Mouse (Mus musculus): ENCODE data around the gene Ppp1r36.

The Ppp1r36 gene

GRCm38 (mm10) chr12:76417433-76417854 is at the start of gene Ppp1r36:
Gene Ppp1r36, plus strand, starts transcription at chr12:76417538.
- CTCF ChIA-PET = interaction anchor here in 3 of 4 experiments (0.6 to 1.4 kb wide), 5 partner anchors 11 to 217 kb away, joined by 3 to 8 read pairs (median 3); no protein-coding TSS in a partner anchor
- POLR2A ChIA-PET = interaction anchor here in 3 of 4 experiments (0.6 to 2.1 kb wide), 13 partner anchors 9 to 191 kb away, joined by 3 to 8 read pairs (median 4); partner anchors contain the start of gene Hspa2 (in 2 of the 3)

DNA sequence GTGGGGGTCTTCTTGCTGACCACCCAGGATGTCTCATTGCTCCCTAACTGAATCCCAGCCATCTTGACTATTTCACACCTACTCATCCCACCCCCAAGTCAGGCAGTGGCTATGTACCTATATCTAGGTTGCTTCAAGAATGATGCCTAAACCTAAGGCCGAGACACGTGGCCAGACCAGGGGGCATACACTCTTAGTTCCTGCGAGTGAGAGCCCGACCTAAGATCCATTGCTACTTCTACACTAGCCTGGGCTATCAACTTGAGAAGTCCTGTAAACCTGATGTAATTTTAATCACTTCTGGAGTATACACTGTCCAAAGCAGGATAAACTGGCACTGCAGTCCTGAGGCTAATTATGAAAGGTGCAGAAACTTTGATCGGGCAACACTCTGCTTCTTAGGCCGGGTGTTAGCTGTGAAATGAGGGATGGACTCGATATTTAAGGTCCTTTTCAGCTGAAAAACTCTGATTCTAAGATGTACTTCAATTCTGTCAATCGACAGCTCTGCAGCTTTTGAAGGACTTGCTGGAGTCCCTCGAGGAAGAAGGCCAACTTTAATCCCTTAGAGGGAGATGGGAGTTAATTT is 49.0 kb upstream of the Ppp1r36 start:
- ChIA-PET POLR2A (interaction anchor here in 3 of 4 experiments (0.7 to 2.3 kb wide), 22 partner anchors 8 to 699 kb away, joined by 3 to 11 read pairs (median 3); partner anchors contain the start of genes Hspa2 (in 2 of the 3), Akap5 (in 1 of the 3) and Wdr89 (in 1 of the 3)), CTCF (interaction anchor here in 3 of 4 experiments (0.5 to 1.2 kb wide), 6 partner anchors 14 to 384 kb away, joined by 3 to 5 read pairs (median 3); no protein-coding TSS in a partner anchor)

GRCm38 (mm10) chr12:76368790-76369205 is 48.5 kb upstream of the Ppp1r36 start:
- POLR2A ChIA-PET = interaction anchor here in 3 of 4 experiments (0.8 to 2.3 kb wide), 13 partner anchors 11 to 700 kb away, joined by 3 to 11 read pairs (median 4); partner anchors contain the start of genes Hspa2 (in 1 of the 3) and Wdr89 (in 1 of the 3)
- CTCF ChIA-PET = interaction anchor here in 3 of 4 experiments (0.5 to 1.0 kb wide), 4 partner anchors 14 to 172 kb away, joined by 3 to 4 read pairs (median 3); no protein-coding TSS in a partner anchor

- CTCF ChIA-PET = interaction anchor here in 3 of 4 experiments (0.6 to 1.0 kb wide), 4 partner anchors 15 to 173 kb away, joined by 3 to 4 read pairs (median 4); no protein-coding TSS in a partner anchor
Measured at GRCm38 (mm10) chr12:76369206-76369977, 47.9 kb upstream of the Ppp1r36 start, which contains the start of gene Zbtb25. Gene Zbtb25, minus strand, starts transcription at chr12:76369602.

GRCm38 (mm10) chr12:76369978-76370830 is 47.1 kb upstream of the Ppp1r36 start, which contains the start of gene Zbtb1:
Gene Zbtb1, plus strand, starts transcription at chr12:76370266.
- POLR2A ChIA-PET = interaction anchor here in 3 of 4 experiments (0.7 to 4.7 kb wide), 18 partner anchors 8 to 508 kb away, joined by 3 to 38 read pairs (median 3); partner anchors contain the start of genes Hspa2 (in 1 of the 3) and Ppp1r36 (in 1 of the 3)
- CTCF ChIA-PET = interaction anchor here in 2 of 4 experiments (0.6 kb wide), 2 partner anchors 20 to 184 kb away, joined by 4 read pairs; no protein-coding TSS in a partner anchor

More at GRCm38 (mm10) chr12:76369206-76369977, 47.9 kb upstream of the Ppp1r36 start, which contains the start of gene Zbtb25:
- POLR2A ChIA-PET = interaction anchor here in 3 of 4 experiments (0.8 to 4.7 kb wide), 7 partner anchors 11 to 700 kb away, joined by 3 to 38 read pairs (median 5); partner anchors contain the start of gene Wdr89 (in 1 of the 3)

DNA sequence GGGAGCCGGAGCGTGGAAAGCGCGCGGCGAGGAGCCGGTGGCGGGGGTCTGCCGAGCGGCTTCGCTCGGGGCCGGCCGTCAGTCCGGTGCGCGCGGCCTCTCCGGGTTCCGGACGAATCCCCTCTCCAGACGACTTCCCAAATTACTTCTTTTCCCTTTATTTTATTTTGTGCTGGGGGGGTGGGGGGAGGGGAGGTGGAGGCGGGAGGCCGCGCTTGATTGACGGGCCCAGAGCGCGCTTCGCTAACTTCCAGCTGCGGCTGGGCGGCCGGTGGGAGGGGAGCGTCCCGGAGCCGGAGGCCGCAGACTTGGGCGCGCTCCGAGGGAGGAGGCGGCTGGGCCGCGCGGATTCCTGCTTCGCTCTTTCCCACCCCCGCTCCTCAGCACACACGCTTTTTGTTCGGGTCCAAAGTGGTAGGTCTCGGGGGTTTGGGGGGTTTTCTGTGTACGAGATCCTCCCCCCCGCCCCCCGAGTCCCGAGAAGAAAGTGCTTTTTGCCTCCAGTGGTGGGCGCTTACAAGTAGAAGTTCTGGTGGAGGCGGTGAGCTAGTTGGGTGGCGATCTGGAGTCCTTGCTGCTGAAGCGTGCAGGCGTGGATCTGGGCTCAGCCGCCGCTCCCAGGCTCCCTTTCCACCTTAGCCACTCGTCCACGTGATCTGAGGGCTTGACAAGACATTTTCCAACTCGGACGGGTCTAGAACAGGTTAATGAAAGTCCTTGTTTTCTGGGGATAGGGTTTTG is 46.3 kb upstream of the Ppp1r36 start:
- POLR2A ChIA-PET = interaction anchor here in 3 of 4 experiments (0.5 to 4.7 kb wide), 45 partner anchors 9 to 965 kb away, joined by 3 to 38 read pairs (median 3); partner anchors contain the start of genes Hspa2 (in 1 of the 3), Mthfd1 (in 1 of the 3) and Ppp1r36 (in 1 of the 3)

DNA sequence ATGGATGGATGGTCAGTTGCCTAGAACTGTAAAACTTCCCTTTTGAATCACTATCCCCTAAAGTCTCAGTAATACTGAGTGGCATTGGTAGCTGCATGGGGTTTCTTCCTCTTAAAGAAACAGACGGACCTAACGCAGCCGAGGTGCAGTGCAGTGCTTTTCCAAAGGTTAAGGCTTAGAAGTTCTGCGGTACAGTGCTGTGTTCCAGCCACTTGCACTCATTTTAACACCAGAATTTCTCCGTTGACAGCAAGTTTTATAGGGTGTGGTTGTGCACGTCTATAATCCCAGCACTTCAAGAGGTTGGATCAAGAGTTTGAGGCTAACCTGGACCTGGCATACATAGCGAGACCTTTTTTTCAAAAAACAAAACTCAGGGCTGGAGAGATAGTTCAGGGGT is 45.3 kb upstream of the Ppp1r36 start:
- ChIA-PET CTCF (interaction anchor here in 3 of 4 experiments (0.5 to 1.7 kb wide), 4 partner anchors 9 to 437 kb away, joined by 3 to 9 read pairs (median 6); no protein-coding TSS in a partner anchor), POLR2A (interaction anchor here in 2 of 4 experiments (1.1 to 4.7 kb wide), 10 partner anchors 8 to 177 kb away, joined by 3 to 38 read pairs (median 4); partner anchors contain the start of gene Hspa2 (in 1 of the 2))

More for the DNA sequence above, 46.3 kb upstream of the Ppp1r36 start:
- CTCF ChIA-PET = interaction anchor here in 3 of 4 experiments (0.6 to 0.7 kb wide), 6 partner anchors 29 to 513 kb away, joined by 3 to 8 read pairs (median 6); no protein-coding TSS in a partner anchor

GRCm38 (mm10) chr12:76372881-76373818 is 44.2 kb upstream of the Ppp1r36 start:
- ChIA-PET POLR2A (interaction anchor here in 2 of 4 experiments (0.6 to 4.7 kb wide), 19 partner anchors 7 to 713 kb away, joined by 3 to 38 read pairs (median 3); partner anchors contain the start of gene Hspa2 (in 1 of the 2)), CTCF (interaction anchor here (0.6 to 1.7 kb wide), 21 partner anchors 10 to 576 kb away, joined by 3 to 9 read pairs (median 4); partner anchors contain the start of gene Hspa2 (in 2 of the 4))

- ChIA-PET CTCF (interaction anchor here in 2 of 4 experiments (0.6 to 1.6 kb wide), 2 partner anchors 29 to 108 kb away, joined by 3 to 4 read pairs; no protein-coding TSS in a partner anchor), POLR2A (interaction anchor here in 2 of 4 experiments (0.5 to 2.8 kb wide), 7 partner anchors 11 to 312 kb away, joined by 3 to 14 read pairs (median 3); no protein-coding TSS in a partner anchor)
Measured at GRCm38 (mm10) chr12:76373991-76374390, 43.3 kb upstream of the Ppp1r36 start.

- POLR2A ChIA-PET = interaction anchor here in 2 of 4 experiments (0.7 to 2.8 kb wide), 5 partner anchors 12 to 587 kb away, joined by 3 to 14 read pairs (median 3); partner anchors contain the start of gene Max (in 1 of the 2)
- CTCF ChIA-PET = interaction anchor here in 1 of 4 experiments (0.5 to 1.1 kb wide), 2 partner anchors 61 to 320 kb away, joined by 3 read pairs; no protein-coding TSS in a partner anchor
Measured at GRCm38 (mm10) chr12:76374911-76375310, 42.4 kb upstream of the Ppp1r36 start.

DNA sequence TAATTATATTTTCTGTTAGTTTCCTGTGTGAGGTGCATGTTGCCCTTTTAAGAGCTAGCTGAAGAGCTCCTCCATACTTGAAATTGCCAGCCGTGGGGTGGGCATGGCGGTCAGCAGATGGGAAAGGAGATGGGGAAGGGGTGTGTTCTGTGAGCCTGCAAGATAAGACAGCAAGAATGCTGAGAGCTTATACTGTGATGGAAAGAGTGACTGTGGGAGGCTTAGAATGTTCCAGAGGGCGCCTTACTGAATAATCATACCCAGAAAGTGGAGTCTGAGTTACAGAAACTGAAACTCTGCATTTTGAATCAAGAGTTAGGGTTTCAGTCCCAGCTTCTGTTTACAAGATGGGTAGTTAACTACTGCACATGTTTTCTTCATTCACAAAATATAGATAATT is 41.8 kb upstream of the Ppp1r36 start:
- CTCF ChIA-PET = interaction anchor here in 2 of 4 experiments (0.6 to 1.1 kb wide), 3 partner anchors 121 to 1084 kb away, joined by 3 read pairs; no protein-coding TSS in a partner anchor

GRCm38 (mm10) chr12:76376649-76377048 is 40.7 kb upstream of the Ppp1r36 start:
- POLR2A ChIA-PET = interaction anchor here in 2 of 4 experiments (0.6 to 2.0 kb wide), 4 partner anchors 9 to 159 kb away, joined by 3 to 7 read pairs (median 4); partner anchors contain the start of gene Hspa2 (in 1 of the 2)
- CTCF ChIA-PET = no interaction called here

More for the DNA sequence above, 41.8 kb upstream of the Ppp1r36 start:
- POLR2A ChIA-PET = interaction anchor here in 2 of 4 experiments (0.9 to 2.8 kb wide), 3 partner anchors 10 to 587 kb away, joined by 3 to 14 read pairs (median 7); partner anchors contain the start of gene Max (in 1 of the 2)

DNA sequence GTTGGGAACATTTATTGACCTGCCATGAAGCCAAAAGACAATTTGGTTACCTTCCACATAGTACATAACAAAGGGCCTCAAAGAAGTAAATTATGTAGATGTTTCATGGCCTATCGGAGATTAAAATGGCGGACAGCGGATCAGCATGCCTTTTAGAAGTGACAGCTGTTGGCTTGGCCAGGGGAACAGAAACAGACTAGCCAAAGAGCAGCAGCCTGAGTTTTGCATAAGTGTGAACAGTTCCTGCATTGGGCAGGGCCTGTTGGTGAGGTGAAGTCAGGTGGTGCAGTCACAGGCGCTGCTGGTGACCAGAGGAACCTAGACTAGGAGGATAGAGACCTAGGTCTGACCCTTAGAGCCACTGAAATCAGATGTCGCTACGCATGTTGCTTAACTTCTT is 40.3 kb upstream of the Ppp1r36 start:
- CTCF ChIA-PET = no interaction called here

GRCm38 (mm10) chr12:76377726-76378125 is 39.6 kb upstream of the Ppp1r36 start:
- POLR2A ChIA-PET = interaction anchor here in 2 of 4 experiments (1.0 to 3.5 kb wide), 3 partner anchors 14 to 174 kb away, joined by 3 to 26 read pairs (median 5); partner anchors contain the start of gene Hspa2 (in 1 of the 2)
- CTCF ChIA-PET = no interaction called here

More for the DNA sequence above, 40.3 kb upstream of the Ppp1r36 start:
- POLR2A ChIA-PET = interaction anchor here in 2 of 4 experiments (0.6 to 2.0 kb wide), 4 partner anchors 9 to 159 kb away, joined by 3 to 7 read pairs (median 4); partner anchors contain the start of gene Hspa2 (in 1 of the 2)
